Mouse (Mus musculus): ENCODE results near the gene Trmt1.

Trmt1 gene

GRCm38 (mm10) chr8:84711312-84711711 lies 25.2 kb downstream of the Trmt1 start:
- DNase-seq: no peak

DNA sequence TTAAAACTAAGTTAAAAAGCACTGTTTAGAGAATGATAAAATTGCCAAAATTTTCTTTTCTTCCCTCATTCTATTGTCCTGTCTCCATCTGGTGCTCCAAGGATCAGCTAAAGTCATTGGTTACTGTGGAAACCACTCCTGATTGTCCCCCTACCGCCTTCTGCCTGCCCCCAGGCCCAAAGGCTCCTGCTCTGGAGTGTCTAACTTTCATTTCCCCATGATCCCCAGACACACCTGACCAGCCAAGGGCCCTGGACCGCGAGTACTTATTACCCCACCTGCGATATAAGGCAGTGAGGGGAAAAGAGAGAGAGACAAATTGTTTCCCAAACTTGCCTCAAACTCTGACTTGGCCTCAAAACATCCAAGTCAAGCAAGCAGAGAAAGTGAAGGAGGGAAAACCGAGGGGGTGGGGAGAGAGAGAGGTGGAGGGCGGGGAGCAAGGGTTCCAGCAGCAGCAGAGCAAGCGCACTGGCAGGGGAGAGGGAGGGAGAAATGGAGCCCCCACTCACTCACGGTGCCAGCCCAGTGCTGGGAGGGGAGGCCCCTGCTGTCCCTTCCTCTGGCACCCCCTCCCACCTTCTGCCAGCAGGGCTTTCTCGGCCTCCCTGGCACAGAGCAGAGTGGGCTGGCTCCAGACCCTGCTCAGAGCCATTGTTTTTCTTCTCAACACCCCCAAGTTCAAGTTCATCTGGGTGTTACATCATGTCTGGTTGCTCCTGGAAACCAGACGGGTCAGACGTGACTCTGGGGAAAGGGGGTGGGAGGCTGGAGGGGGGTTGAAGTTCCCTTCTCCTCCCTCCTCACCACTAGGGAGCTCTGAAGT lies 26.0 kb downstream of the Trmt1 start:
- DNase-seq: no peak

DNA sequence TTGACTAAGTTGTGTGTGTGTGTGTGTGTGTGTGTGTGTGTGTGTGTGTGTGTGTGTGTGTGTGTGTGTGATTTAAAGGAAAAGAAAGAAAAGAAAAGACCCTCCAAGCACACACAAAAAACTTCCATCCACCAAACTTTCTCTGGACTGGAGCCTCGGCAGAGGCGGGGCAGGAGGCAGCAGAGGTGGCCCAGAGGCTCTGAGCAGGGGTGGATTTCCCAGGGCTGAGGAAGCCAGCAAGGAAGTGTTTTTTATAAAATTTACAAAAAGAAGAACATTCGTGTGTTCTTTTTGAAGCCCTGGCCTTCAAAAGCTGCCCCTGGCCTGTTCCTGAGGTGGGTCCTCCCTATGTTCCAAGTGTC lies 26.6 kb downstream of the Trmt1 start:
- DNase-seq: no peak

DNA sequence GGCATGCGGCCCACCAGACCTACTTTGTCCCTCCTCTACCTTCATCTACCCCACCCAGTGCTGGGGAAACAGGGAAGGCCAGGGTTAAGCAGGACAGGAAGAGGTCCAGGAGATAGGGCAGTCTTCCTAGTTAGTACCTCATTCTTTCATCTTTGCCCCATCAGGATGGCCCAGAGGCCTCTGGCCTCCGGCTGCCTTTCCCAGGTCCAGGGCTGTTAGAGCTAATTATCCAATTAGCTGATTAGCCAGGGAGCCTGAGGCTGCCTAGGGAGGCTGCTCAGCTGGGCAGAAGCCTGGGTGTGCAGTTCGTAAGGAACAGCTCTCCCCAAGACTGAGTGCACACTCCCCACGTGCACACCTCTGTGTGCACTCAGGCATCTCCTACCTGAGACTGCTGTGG lies 27.3 kb downstream of the Trmt1 start:
- no peak for DNase-seq

DNA sequence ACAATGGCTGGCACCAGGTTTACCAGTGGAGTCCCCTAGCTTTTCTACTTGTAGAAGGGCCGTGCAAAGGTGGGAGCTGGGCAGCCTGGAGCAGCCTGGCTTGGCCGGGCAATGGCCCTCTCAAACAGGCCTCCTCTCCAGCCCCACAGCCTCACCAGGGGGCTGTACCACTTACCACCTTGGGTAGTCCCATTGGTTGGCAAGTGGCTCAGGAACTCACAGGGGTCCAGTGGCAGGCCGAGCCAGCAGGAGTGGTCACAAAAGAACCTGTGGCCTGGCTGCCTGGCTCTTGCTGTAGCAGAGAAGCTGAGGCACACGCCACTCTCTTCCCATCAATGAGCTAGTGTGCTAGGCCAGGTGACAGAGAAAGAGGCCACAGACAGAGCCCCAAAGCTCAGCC lies 28.1 kb downstream of the Trmt1 start:
- no peak for DNase-seq

DNA sequence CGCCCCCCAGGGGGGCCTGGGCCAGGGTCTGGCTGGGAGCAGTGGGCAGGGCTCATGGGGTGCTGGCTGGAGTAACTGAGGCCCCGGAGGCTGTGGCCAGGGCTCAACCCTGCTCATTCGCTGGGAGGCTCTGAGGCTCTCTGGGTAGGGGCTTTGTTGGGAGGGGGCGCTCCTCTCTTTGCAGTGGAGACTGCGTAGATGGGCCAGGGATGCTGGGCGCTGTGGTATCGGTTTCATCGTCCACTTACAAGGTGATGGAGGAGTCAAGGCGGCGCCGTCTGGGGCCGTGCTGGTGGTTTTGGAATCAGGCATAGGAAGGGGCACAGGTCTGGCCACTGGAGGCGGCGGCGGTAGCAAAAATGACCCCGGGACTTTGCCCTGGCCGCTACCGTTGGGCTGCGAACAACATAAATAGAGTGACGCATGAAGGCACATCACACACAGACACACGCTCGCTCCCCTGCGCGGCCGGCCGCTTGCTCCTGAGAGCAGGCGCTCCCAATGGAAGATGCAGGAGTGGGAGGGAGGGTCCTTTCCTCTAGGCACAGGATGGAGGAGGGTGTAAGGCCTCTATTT lies 29.9 kb downstream of the Trmt1 start:
- DNase-seq: no peak

- no peak for DNase-seq
Measured at GRCm38 (mm10) chr8:84716790-84717189, 30.7 kb downstream of the Trmt1 start.

- no peak for DNase-seq
Measured at GRCm38 (mm10) chr8:84718476-84718875, 32.4 kb downstream of the Trmt1 start.

DNA sequence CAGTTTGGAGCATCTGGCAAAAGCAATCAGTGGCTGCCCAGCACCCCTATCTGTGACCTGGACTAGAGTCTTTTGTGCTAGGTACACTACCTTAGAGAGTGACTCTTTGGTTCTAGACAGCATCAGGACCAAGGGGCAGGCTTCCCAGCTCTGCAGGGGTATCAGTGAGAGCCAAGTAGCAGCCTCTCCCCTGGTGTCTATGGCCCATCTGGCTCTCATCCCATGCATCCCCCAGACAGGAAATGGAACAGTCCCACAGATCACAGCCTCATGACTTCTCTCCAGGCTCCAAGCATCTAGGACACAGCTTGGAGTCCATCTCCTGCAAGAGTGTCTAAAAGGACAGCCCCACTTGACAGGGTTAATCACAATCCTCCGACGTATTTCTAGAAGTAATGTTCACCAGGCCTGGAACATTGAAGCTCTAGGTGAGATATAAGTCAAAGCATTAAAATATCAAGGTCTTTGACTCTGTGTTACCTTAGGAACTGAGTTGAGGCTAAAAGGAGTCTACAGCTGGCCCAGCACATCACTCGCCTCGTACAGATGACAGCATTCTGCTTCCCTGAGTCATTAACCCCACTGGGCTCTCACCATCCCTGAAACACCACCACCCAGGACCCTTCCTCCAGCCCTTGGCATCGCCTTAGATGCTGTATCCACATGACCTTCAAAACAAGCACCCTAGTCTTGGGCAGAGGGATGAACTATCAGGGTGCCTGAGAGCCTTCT lies 33.0 kb downstream of the Trmt1 start:
- DNase-seq: no peak

GRCm38 (mm10) chr8:84722530-84722849 lies 36.4 kb downstream of the Trmt1 start:
- DNase-seq: no peak

GRCm38 (mm10) chr8:84722850-84723570 lies 36.9 kb downstream of the Trmt1 start, which contains the start of gene G430095P16Rik:
Gene G430095P16Rik (plus strand): TSS chr8:84723007.
- peak; percentile 67 to 72 for DNase-seq

GRCm38 (mm10) chr8:84723571-84723900 lies 37.4 kb downstream of the Trmt1 start:
- peak in 1 of 2 experiments; percentile 58 for DNase-seq

- no peak for DNase-seq
Measured at GRCm38 (mm10) chr8:84724683-84725082, 38.6 kb downstream of the Trmt1 start.

DNA sequence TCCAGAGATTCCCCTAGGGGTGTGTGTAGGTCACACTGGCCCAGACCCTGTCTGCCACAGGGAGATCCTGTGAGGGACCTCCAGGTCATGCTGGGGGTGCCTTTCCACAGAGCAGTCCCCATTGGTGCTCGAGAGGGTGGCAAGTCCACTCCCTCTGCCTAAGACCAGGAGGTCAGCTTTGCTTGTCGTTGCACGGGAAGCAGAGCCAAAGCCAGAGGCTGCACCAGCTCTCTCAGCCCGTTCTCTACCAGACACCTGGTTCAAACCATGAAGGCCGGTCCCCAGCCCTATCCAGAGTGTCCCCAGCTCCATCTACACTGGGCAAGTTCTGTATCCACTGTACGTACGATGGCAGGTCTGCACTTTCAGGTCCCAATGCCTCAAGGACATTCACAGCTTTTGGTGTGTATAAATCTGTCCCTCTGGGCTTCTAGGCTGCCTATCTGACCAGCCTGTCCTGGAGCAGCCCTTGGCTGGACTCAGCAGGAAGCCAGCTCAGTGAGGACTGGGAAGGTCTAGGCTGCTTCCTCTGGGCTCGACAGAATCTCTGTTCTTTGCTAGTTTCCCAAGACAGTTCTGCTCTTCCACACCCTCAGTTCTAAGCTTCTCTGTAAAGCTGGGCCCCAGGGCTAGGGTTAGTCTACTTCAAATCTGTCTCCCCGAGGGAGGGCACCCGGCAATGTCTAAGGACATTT lies 39.3 kb downstream of the Trmt1 start:
- DNase-seq: no peak

GRCm38 (mm10) chr8:84725941-84726259 lies 39.8 kb downstream of the Trmt1 start:
- DNase-seq: peak; percentile 58 to 61

DNA sequence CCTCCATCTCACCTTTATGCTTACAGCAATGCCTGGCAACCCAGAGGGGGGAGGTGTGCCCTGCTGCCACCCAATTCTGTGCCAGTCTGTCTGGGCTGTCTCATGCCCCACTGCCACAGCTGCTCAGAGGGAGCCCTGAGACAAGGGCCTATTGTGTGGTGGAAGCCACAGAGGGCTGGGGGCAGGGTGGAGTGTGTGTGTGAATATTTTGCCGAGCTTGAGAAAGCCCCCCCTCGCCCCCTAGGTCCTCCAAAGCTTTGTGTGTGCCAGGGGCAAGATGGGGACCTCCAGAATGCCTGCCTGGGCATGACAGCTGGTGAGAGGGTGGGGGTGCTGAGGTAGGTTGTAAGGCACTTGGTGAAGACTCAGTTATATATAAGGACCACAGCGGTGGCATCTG lies 42.4 kb downstream of the Trmt1 start:
- DNase-seq: no peak

- peak in 1 of 2 experiments; percentile 55 for DNase-seq
Measured at GRCm38 (mm10) chr8:84729921-84730362, 43.8 kb downstream of the Trmt1 start.

- DNase-seq: no peak
Measured at GRCm38 (mm10) chr8:84730541-84731370, 44.6 kb downstream of the Trmt1 start.

- no peak for DNase-seq
Measured at GRCm38 (mm10) chr8:84731371-84732177, 45.5 kb downstream of the Trmt1 start.

GRCm38 (mm10) chr8:84732545-84732944 lies 46.4 kb downstream of the Trmt1 start:
- DNase-seq: no peak

DNA sequence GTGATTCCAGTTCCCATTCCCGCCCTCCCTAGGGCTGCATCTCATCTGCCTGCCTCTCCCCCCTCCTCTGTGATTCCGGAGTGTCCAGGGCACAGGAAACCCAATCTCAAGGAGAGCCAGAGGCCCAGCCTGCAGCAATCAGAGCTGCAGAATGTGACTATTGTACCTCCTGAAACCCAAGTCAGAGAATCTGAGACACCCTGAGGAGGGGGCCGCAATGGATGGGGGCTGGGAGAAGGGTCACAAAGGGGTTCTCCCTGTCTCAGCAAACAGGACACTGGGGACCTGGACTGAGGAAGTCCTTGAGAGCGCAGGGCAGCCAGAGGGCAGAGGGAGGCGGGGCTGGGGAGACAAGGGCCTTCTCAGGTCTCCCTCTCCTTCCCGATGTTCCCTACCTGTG lies 46.9 kb downstream of the Trmt1 start:
- no peak for DNase-seq
